Mouse (Mus musculus): ENCODE results near the gene Lpin1.

GRCm38 (mm10) chr12:16646780-16647409 is 36.1 kb upstream of the Lpin1 start:
- TF ChIP-seq CTCF (IDR thresholded peaks at IDR 0.05; ENCODE audit: low read depth): no peak
- no peak for TF ChIP-seq EP300 (IDR thresholded peaks at IDR 0.05; ENCODE audit: low read depth)

Measured in liver, postnatal 0 days (tissue).